Comparison of ENCODE assay signal across 7 mouse cellular contexts in genomic region chr2:103969437-103970040, GRCm38 (mm10). TPM values are rescaled to one million over a fixed set of nuclear protein-coding genes. Genes with fewer than 3 reads are reported as not detected.
DNase-seq lines count a peak whose midpoint lies in the region; ATAC-seq lines count a peak whose summit lies in the region.

No protein-coding gene starts in this region.

- under 1% methylated on average over 40 of the region's 40 CpGs for WGBS in intestine, embryonic 15.5 days

- no peaks in the 10 kb centered on the region for H3K9me3 ChIP-seq in intestine, embryonic 15.5 days

- H3K27me3 ChIP-seq in intestine, embryonic 15.5 days (replicated peaks): peaks cover 24% of the 10 kb centered on the region

- DNase-seq in adrenal gland, postnatal 14 days: peak; percentile 79
- DNase-seq in embryo, embryonic 9.5 days (ENCODE audit: extremely low spot score): peak; percentile 74
- peak; percentile 21 to 49 for DNase-seq in gastrocnemius, postnatal 4 days (ENCODE audit: low spot score in 2 of 2)
- peak; percentile 60 for DNase-seq in left cerebral cortex, postnatal 4 days
- peak; percentile 70 for DNase-seq in mesoderm, embryonic 11.5 days (ENCODE audit: low read depth, low spot score)
- DNase-seq in right cerebral cortex, postnatal 36 days (ENCODE audit: low spot score in 2 of 2): peak; percentile 34 to 43

- ATAC-seq in intestine, embryonic 15.5 days: peak; percentile 85

- H3K36me3 ChIP-seq in intestine, embryonic 15.5 days: no peaks in the 10 kb centered on the region

- peak overlapping the region; percentile 32; the same call in 1 of the 2 replicates for H3K27ac ChIP-seq in intestine, embryonic 15.5 days

- peak overlapping the region; percentile 99 for H3K4me2 ChIP-seq in intestine, embryonic 15.5 days (replicated peaks)

- H3K9ac ChIP-seq in intestine, embryonic 15.5 days: peak overlapping the region; percentile 57

- H3K4me3 ChIP-seq in intestine, embryonic 15.5 days (replicated peaks): peak overlapping the region; percentile 81

- peaks cover 11% of the 10 kb centered on the region for H3K4me1 ChIP-seq in intestine, embryonic 15.5 days (replicated peaks)

- intact Hi-C loops in left cerebral cortex, postnatal 4 days (cut with DNase I): no loop called here

RNA-seq across cellular contexts. Expression of gene Lmo2, which starts 11.8 kb away (rescaled TPM):
- total RNA-seq in adrenal gland, postnatal 14 days (2021): 28.5 and 30.2 TPM in 2 replicates
- total RNA-seq in gastrocnemius, postnatal 4 days (2021): 10 to 100 TPM; 21.2 to 23.2 TPM
- polyA plus RNA-seq in intestine, embryonic 15.5 days (2015; fragmentation: Nextera tagmentation; extraction: Ambion mirVana): 18.2 and 23.5 TPM in 2 replicates
- total RNA-seq in left cerebral cortex, postnatal 4 days (2021): 10 to 100 TPM; 20.4 to 21.0 TPM

RNA-seq across cellular contexts. Expression of gene Fbxo3, which starts 58.0 kb away (rescaled TPM):
- total RNA-seq in adrenal gland, postnatal 14 days (2021): 76.7 and 79.6 TPM in 2 replicates
- 10 to 100 TPM; 41.4 to 47.0 TPM for total RNA-seq in gastrocnemius, postnatal 4 days (2021)
- 50.9 and 51.6 TPM in 2 replicates for polyA plus RNA-seq in intestine, embryonic 15.5 days (2015; fragmentation: Nextera tagmentation; extraction: Ambion mirVana)
- 10 to 100 TPM; 46.9 to 47.2 TPM for total RNA-seq in left cerebral cortex, postnatal 4 days (2021)

RNA-seq across cellular contexts. Expression of gene 4931422A03Rik, which starts 58.6 kb away (rescaled TPM):
- not detected in 2 replicates for total RNA-seq in adrenal gland, postnatal 14 days (2021)
- total RNA-seq in gastrocnemius, postnatal 4 days (2021): not detected
- polyA plus RNA-seq in intestine, embryonic 15.5 days (2015; fragmentation: Nextera tagmentation; extraction: Ambion mirVana): 1.4 and 1.9 TPM in 2 replicates
- total RNA-seq in left cerebral cortex, postnatal 4 days (2021): not detected

Comparison
In these comparisons a context has a peak if more than half of its experiments do, and no peak if none do; other contexts are left out.
1. Peak in every context shown above with its lines: DNase-seq, ATAC-seq, H3K4me3 ChIP-seq and H3K27ac ChIP-seq.